Mouse (Mus musculus): ENCODE results near the gene Cdh3. TPM values are rescaled to one million over a fixed set of nuclear protein-coding genes. Genes with fewer than 3 reads are reported as not detected.

Gene Cdh3
- polyA plus RNA-seq, 1 experiment from 2014 or later = 15.0 TPM

DNA sequence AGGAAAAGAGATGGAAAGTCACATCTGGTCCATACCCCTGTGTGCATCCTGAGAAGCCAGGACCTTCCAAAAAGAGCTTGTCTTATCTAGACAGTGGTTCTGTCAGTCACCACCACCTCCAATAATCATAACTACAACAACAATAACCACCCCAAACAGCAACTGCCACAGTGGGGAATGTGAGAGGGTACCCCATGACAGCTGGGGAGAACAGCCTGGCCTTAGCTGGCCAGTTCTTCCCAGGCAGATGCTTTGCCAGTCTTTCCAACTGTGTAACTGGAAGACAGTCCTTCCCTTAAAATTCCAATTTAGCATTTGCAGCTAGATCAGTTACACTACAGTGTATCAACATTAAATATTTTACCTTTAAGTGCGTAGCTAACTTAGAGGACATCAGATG is 40.2 kb downstream of the Cdh3 start:
- ATAC-seq (replicated peaks; ENCODE audit: extremely low read depth, insufficient read depth, low FRiP score) = no peak
- 95% methylated on average over 1 of the region's 1 CpGs for WGBS

DNA sequence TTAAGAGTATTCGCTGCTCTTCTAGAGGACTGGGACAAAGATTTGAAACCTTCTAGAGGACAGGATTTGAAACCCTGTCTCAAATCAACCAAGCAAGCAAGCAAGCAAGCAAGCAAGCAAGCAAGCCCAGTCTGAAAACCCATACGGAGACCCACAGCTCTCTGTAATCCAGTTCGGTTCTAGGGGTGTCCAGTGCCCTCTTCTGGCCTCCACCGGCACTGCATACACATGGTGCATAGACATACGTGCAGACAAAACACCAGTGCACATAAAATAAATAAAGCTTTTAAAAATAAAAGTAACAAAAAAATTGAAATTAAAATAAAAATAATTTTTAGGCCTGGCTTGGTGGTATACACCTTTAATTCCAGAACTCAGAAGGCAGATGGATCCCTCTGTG is 43.3 kb downstream of the Cdh3 start:
- Histone ChIP-seq H3K27ac (ENCODE audit: low read length) (no peak overlapping the region), H3K9me3 (replicated peaks; ENCODE audit: control insufficient read depth, low read length) (peaks cover 7% of the 10 kb centered on the region; the same call in 1 of the 2 replicates), H3K9ac (ENCODE audit: low read length) (no peak overlapping the region), H3K4me1 (ENCODE audit: control insufficient read depth, insufficient read depth, low read length) (no peaks in the 10 kb centered on the region), H3K36me3 (ENCODE audit: control insufficient read depth, insufficient read depth) (peaks cover 29% of the 10 kb centered on the region), H3K4me3 (ENCODE audit: low read length) (no peak overlapping the region), H3K27me3 (ENCODE audit: control insufficient read depth, insufficient read depth, low read length) (no peaks in the 10 kb centered on the region), H3K4me2 (ENCODE audit: low read depth, low read length) (no peak overlapping the region)
- 92% methylated on average over 5 of the region's 5 CpGs for WGBS
- no peak for ATAC-seq (replicated peaks; ENCODE audit: extremely low read depth, insufficient read depth, low FRiP score)

More for the DNA sequence above, 40.2 kb downstream of the Cdh3 start:
- no peak overlapping the region for H3K27ac ChIP-seq (ENCODE audit: low read length)
- H3K4me2 ChIP-seq (ENCODE audit: low read depth, low read length) = no peak overlapping the region
- H3K9ac ChIP-seq (ENCODE audit: low read length) = no peak overlapping the region
- H3K9me3 ChIP-seq (replicated peaks; ENCODE audit: control insufficient read depth, low read length) = peaks cover 2% of the 10 kb centered on the region; the same call in 1 of the 2 replicates
- no peaks in the 10 kb centered on the region for H3K4me1 ChIP-seq (ENCODE audit: control insufficient read depth, insufficient read depth, low read length)
- no peaks in the 10 kb centered on the region for H3K27me3 ChIP-seq (ENCODE audit: control insufficient read depth, insufficient read depth, low read length)
- H3K4me3 ChIP-seq (ENCODE audit: low read length) = no peak overlapping the region
- peaks cover 24% of the 10 kb centered on the region for H3K36me3 ChIP-seq (ENCODE audit: control insufficient read depth, insufficient read depth)

DNA sequence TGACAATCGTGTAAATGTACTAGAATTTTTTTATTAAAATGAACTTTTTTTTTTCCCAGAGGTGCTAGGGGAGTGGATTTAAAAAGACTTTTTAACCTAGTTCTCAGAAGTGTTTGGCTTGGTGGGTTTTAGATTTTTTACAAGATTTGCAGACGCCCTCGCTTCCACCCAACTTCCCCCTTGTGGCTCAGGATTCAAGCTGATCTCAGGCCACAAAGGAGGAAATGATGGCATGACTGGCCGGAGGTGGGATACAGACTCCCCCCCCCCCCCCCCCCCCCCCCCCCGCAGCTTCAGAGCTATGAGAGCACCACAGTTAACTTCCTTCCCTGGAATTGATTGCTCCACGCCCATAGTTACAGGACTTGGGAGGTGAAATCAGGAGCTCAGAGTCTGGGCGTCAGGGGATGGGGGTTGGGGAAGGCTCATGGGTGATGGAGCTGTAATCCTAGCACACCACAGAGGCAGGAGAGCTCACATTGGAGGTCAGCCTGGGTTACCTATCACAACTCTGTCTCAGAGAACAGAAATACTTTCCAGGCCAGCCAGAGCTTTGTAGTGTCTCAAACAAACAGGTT is 45.5 kb downstream of the Cdh3 start:
- Histone ChIP-seq H3K4me2 (ENCODE audit: low read depth, low read length) (no peak overlapping the region), H3K4me1 (ENCODE audit: control insufficient read depth, insufficient read depth, low read length) (no peaks in the 10 kb centered on the region), H3K9me3 (replicated peaks; ENCODE audit: control insufficient read depth, low read length) (peaks cover 7% of the 10 kb centered on the region; the same call in 1 of the 2 replicates), H3K9ac (ENCODE audit: low read length) (no peak overlapping the region), H3K27ac (ENCODE audit: low read length) (no peak overlapping the region), H3K36me3 (ENCODE audit: control insufficient read depth, insufficient read depth) (peaks cover 29% of the 10 kb centered on the region), H3K27me3 (ENCODE audit: control insufficient read depth, insufficient read depth, low read length) (no peaks in the 10 kb centered on the region), H3K4me3 (ENCODE audit: low read length) (no peak overlapping the region)
- no peak for ATAC-seq (replicated peaks; ENCODE audit: extremely low read depth, insufficient read depth, low FRiP score)
- 58% methylated on average over 6 of the region's 7 CpGs for WGBS

DNA sequence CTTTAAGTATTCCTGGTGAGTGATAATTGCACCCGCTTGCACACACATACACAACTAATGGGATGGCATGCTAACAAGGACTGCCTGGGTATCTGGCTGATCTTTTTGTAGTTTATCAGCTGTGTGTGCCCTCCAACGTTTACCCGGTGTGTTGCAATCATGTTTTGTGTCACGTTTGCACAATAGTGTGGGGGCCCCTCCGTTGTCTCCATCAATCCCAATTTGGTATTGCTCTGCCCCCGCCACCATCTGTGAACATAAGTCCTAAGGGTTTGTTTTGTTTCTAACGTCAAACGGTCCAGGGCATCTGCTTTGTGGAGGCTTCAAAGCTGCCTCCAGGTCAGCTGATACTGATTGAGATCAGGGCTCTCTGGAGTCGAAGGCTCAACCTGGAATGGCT is 49.2 kb downstream of the Cdh3 start:
- no peak overlapping the region for H3K4me3 ChIP-seq (ENCODE audit: low read length)
- H3K36me3 ChIP-seq (ENCODE audit: control insufficient read depth, insufficient read depth) = peaks cover 12% of the 10 kb centered on the region
- no peak for ATAC-seq (replicated peaks; ENCODE audit: extremely low read depth, insufficient read depth, low FRiP score)
- H3K27me3 ChIP-seq (ENCODE audit: control insufficient read depth, insufficient read depth, low read length) = no peaks in the 10 kb centered on the region
- WGBS = 40% methylated on average over 9 of the region's 9 CpGs
- H3K27ac ChIP-seq (ENCODE audit: low read length) = no peak overlapping the region
- peaks cover 3% of the 10 kb centered on the region; the same call in 1 of the 2 replicates for H3K4me1 ChIP-seq (ENCODE audit: control insufficient read depth, insufficient read depth, low read length)
- H3K4me2 ChIP-seq (ENCODE audit: low read depth, low read length) = no peak overlapping the region
- H3K9me3 ChIP-seq (replicated peaks; ENCODE audit: control insufficient read depth, low read length) = peaks cover 5% of the 10 kb centered on the region; the same call in 1 of the 2 replicates
- H3K9ac ChIP-seq (ENCODE audit: low read length) = no peak overlapping the region

DNA sequence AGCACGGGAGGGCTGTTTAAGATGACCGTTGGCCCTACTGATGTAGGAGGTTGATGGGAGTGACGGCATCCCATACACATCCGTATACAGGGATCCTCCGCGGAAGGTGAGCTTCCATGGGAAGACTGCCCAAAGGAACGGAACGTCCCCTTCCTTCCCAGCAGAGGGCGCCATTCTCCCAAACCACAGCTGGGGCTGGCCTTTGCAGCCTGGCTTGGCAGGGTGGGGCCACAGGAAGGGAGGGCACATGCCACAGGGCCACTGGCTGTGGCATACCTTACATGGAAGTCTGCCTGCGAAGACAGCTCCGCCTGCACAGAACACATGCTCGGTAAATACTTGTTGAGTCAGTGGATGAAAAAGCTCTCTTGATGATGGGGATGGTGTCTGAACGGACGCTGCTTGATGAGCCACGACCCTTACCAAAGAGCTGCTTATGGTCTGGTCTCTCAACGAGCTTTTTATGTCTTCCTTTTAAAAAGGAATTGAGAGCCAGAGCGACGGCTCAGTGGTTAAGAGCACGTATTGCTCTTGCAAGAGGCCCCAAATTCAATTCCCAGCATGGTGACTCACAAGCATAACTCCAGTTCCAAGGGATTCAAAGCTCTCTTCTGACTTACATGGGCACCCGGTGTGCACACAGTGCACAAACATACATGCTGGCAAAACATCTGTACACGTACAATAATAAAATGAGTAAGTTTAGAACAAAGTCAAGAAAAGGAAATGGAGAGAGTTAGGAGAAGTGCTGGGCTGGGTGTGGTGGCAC is 50.6 kb downstream of the Cdh3 start:
- peak; percentile 77 for ATAC-seq (replicated peaks; ENCODE audit: extremely low read depth, insufficient read depth, low FRiP score)
- Histone ChIP-seq H3K27ac (ENCODE audit: low read length) (no peak overlapping the region), H3K27me3 (ENCODE audit: control insufficient read depth, insufficient read depth, low read length) (no peaks in the 10 kb centered on the region), H3K36me3 (ENCODE audit: control insufficient read depth, insufficient read depth) (peaks cover 7% of the 10 kb centered on the region; the same call in 1 of the 2 replicates), H3K9ac (ENCODE audit: low read length) (no peak overlapping the region), H3K4me2 (ENCODE audit: low read depth, low read length) (no peak overlapping the region; the same call in 1 of the 2 replicates), H3K9me3 (replicated peaks; ENCODE audit: control insufficient read depth, low read length) (peaks cover 5% of the 10 kb centered on the region; the same call in 1 of the 2 replicates), H3K4me1 (ENCODE audit: control insufficient read depth, insufficient read depth, low read length) (peaks cover 3% of the 10 kb centered on the region; the same call in 1 of the 2 replicates), H3K4me3 (ENCODE audit: low read length) (no peak overlapping the region)
- WGBS = 23% methylated on average over 21 of the region's 21 CpGs

DNA sequence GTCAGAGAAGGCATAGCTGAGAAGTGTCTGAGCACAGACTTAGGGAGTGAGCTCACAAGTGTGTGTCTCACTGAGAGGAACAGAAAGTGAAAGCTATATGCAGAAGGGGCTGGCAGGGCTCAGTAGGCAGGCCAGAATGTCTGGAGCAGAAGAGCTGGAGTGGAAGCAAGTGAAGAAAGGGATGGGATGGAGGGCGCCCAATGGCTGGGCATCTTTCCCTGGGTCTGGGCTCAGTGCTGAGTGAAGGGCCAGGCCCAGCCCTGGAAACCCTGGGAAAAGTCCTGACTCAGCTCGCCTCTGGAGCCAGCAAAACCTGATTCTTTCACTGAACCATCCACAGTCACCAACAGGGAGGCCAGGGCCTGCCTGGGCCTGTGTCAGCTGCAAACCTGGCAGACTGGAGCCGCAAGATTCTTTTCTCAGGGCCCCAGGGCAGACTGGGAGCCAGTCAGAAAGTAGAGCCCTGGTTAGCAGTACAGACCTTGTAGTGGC is 53.0 kb downstream of the Cdh3 start:
- 75% methylated on average over 3 of the region's 3 CpGs for WGBS
- no peak for ATAC-seq (replicated peaks; ENCODE audit: extremely low read depth, insufficient read depth, low FRiP score)

DNA sequence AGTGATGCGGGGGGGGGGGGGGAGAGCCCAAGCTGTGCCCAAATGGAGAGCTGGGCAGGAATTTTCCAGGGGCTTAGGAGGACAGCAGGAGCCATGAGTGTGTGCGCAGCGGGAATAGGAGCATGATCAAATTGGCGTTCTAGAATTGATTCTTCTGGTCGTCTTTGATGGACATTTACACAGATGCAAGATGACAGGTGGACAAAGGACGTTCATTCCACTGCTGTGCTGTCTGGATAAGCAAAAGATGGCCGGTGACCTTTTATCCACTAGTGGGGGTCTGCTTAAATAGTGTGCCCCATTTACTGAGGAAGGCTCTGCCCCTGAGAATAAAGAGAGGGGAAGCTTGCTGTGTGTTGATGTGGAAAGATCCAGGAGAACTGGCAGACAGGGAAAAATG is 58.3 kb downstream of the Cdh3 start:
- H3K27me3 ChIP-seq (ENCODE audit: control insufficient read depth, insufficient read depth, low read length) = peaks cover 3% of the 10 kb centered on the region; the same call in 1 of the 2 replicates
- no peaks in the 10 kb centered on the region for H3K9me3 ChIP-seq (replicated peaks; ENCODE audit: control insufficient read depth, low read length)
- 75% methylated on average over 7 of the region's 7 CpGs for whole genome bisulfite sequencing
- no peak overlapping the region for H3K4me3 ChIP-seq (ENCODE audit: low read length)
- H3K4me2 ChIP-seq (ENCODE audit: low read depth, low read length) = no peak overlapping the region
- H3K27ac ChIP-seq (ENCODE audit: low read length) = no peak overlapping the region
- H3K9ac ChIP-seq (ENCODE audit: low read length) = no peak overlapping the region
- H3K4me1 ChIP-seq (ENCODE audit: control insufficient read depth, insufficient read depth, low read length) = no peaks in the 10 kb centered on the region
- no peak for ATAC-seq (replicated peaks; ENCODE audit: extremely low read depth, insufficient read depth, low FRiP score)
- no peaks in the 10 kb centered on the region for H3K36me3 ChIP-seq (ENCODE audit: control insufficient read depth, insufficient read depth)

More for the DNA sequence above, 53.0 kb downstream of the Cdh3 start:
- H3K9me3 ChIP-seq (replicated peaks; ENCODE audit: control insufficient read depth, low read length) = no peaks in the 10 kb centered on the region
- no peak overlapping the region; the same call in 1 of the 2 replicates for H3K27ac ChIP-seq (ENCODE audit: low read length)
- peaks cover 3% of the 10 kb centered on the region; the same call in 1 of the 2 replicates for H3K4me1 ChIP-seq (ENCODE audit: control insufficient read depth, insufficient read depth, low read length)
- H3K27me3 ChIP-seq (ENCODE audit: control insufficient read depth, insufficient read depth, low read length) = no peaks in the 10 kb centered on the region
- no peak overlapping the region for H3K4me2 ChIP-seq (ENCODE audit: low read depth, low read length)
- H3K4me3 ChIP-seq (ENCODE audit: low read length) = no peak overlapping the region
- H3K9ac ChIP-seq (ENCODE audit: low read length) = no peak overlapping the region
- H3K36me3 ChIP-seq (ENCODE audit: control insufficient read depth, insufficient read depth) = no peaks in the 10 kb centered on the region

DNA sequence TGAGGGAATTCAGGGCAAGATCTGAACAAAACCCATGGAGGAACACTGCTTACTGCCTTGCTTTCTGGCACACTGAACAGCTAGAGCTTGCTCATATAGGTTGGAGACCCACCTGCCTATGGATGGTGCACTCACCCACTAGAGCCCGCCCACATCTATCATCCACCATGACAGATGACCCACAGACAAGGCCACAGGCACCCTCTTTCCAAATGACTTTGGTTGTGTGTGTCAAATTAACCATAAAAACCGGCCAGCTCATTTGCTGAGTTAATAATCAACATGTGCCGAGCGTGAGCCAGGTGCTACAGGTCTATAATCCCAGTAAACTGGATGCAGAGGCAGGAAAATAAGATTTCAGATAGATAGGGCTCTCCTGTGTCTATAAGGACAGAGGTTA is 59.7 kb downstream of the Cdh3 start:
- Histone ChIP-seq H3K4me2 (ENCODE audit: low read depth, low read length) (no peak overlapping the region), H3K4me1 (ENCODE audit: control insufficient read depth, insufficient read depth, low read length) (no peaks in the 10 kb centered on the region), H3K4me3 (ENCODE audit: low read length) (no peak overlapping the region), H3K27me3 (ENCODE audit: control insufficient read depth, insufficient read depth, low read length) (peaks cover 3% of the 10 kb centered on the region; the same call in 1 of the 2 replicates), H3K36me3 (ENCODE audit: control insufficient read depth, insufficient read depth) (no peaks in the 10 kb centered on the region), H3K9me3 (replicated peaks; ENCODE audit: control insufficient read depth, low read length) (no peaks in the 10 kb centered on the region), H3K9ac (ENCODE audit: low read length) (no peak overlapping the region), H3K27ac (ENCODE audit: low read length) (no peak overlapping the region)
- no peak for ATAC-seq (replicated peaks; ENCODE audit: extremely low read depth, insufficient read depth, low FRiP score)
- WGBS = 90% methylated on average over 4 of the region's 4 CpGs
